Mouse (Mus musculus) brain, embryonic 14.5 days (tissue): ENCODE data around the gene Rpl5. TPM values are rescaled to one million over a fixed set of nuclear protein-coding genes. Genes with fewer than 3 reads are reported as not detected.

Source experiments
- DNase-seq: peaks from one replicate; pipeline ENCODE4 v3.0.0-alpha.2; 2011; ENCODE audit warnings: low read depth
- CTCF ChIP-seq: fragments of 200-500 bp; IDR thresholded peaks from 2 replicates; pipeline ENCODE4 v1.5.1; 2012; ENCODE audit warnings: inconsistent platforms, mild to moderate bottlenecking, moderate library complexity, borderline replicate concordance; ENCODE audit not compliant: insufficient read depth, insufficient read length; ENCODE audit errors: extremely low read depth
- POLR2A ChIP-seq: fragments of 200-500 bp; IDR thresholded peaks from 2 replicates; pipeline ENCODE4 v1.6.1; 2012; ENCODE audit warnings: mild to moderate bottlenecking, inconsistent platforms, borderline replicate concordance; ENCODE audit not compliant: poor library complexity, insufficient read depth, insufficient read length, severe bottlenecking; ENCODE audit errors: extremely low read depth
- polyA plus RNA-seq: library from polyadenylated mRNA; depleted of rRNA; stranded (reverse); fragments of >200 nt; gene quantifications from 2 replicates; pipeline ENCODE4 v1.2.3, GENCODE M21; 2012

Rpl5 gene
- polyA plus RNA-seq, 1 experiment, result 155 TPM

GRCm38 (mm10) chr5:107910084-107910616, 9.8 kb downstream of the Rpl5 start:
- DNase-seq, result no peak
- TF ChIP-seq CTCF, result no peak
- no peak for TF ChIP-seq POLR2A

- DNase-seq, result no peak
These were observed 10.7 kb downstream of the Rpl5 start for GRCm38 (mm10) chr5:107911012-107911411.

DNA sequence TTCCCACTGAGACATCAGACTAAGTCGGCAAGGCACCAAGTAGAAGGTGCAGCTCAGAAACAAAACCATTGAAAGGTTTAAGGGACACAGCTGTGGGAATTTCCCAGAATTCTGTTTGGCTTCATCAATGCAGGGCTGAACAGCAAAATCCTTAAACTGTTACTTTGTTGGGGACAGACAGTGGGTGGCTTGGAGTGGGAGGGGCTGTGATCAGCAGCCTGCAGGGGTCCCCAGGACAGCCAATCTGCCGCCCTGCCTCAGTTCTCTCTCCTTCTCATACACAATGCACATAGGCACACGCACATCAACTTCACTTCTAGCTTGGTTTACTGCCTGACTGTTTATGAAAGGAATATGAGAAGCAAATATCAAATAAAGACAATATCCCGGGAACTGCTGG, 15.0 kb downstream of the Rpl5 start:
- TF ChIP-seq CTCF (no peak), POLR2A (no peak)

More at GRCm38 (mm10) chr5:107911012-107911411, 10.7 kb downstream of the Rpl5 start:
- no peak for TF ChIP-seq CTCF
- no peak for TF ChIP-seq POLR2A

GRCm38 (mm10) chr5:107921400-107922252, 21.3 kb downstream of the Rpl5 start:
- peak; percentile 89 for DNase-seq
- TF ChIP-seq CTCF (0 out of 2 replicates have a peak, but pooled peaks have one; percentile 14), POLR2A (no peak)

More for the DNA sequence above, 15.0 kb downstream of the Rpl5 start:
- no peak for DNase-seq

DNA sequence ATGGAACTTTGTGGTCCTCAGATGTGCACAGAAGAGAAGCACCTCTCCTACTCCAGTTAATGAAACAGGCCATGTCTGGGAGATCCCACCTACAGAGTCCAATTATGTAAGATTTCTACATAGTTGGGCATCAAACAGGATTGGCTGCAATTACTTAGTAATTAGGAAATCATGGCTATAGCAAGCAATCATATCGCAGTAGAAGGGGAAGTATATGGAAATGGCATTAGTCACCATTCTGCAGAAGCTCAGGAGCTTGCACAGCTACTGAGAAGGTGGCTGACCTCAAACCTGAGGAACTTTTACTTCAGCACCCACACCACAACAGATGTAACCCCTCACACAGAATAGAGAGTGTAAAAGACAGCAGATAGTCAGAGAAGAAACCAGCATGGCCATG, 22.5 kb downstream of the Rpl5 start:
- TF ChIP-seq CTCF, result no peak
- no peak for TF ChIP-seq POLR2A
- DNase-seq, result no peak

GRCm38 (mm10) chr5:107924564-107924963, 24.3 kb downstream of the Rpl5 start:
- TF ChIP-seq CTCF (no peak), POLR2A (no peak)
- DNase-seq, result no peak

DNA sequence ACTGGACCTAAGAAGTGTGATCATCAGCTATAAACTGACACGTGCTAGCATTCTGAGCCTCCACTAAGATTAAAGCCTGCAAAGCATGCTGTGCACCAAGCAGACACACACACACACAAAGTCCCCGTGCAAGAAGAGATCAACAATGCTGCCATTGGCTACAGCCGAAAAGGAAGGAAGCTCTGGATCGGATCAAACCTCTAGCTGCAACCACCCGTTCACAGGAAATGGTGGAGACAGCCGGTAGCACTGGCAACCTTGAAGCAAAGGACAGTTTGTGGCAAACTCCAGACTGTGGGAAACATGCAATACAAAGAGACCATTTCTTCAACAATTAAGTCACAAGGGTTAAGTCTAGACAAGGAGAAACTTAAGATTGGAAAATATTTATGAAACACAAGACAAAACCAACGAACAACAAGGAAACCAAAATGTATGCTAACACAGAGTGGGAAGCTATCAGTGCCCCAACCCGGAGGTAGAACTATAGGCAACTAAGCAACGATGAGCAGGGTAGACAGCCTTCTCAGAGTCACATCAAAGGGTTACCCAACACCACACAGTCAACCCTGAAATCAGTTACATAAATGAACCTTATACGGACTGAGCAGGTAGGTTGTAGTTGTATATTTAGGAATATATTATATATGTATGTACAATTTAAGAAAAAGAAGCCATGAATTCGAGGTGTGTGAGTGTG, 26.4 kb downstream of the Rpl5 start:
- TF ChIP-seq POLR2A (no peak), CTCF (no peak)
- DNase-seq, result no peak

- no peak for DNase-seq
- no peak for TF ChIP-seq CTCF
- no peak for TF ChIP-seq POLR2A
These were observed 32.3 kb downstream of the Rpl5 start for GRCm38 (mm10) chr5:107932556-107932955.

DNA sequence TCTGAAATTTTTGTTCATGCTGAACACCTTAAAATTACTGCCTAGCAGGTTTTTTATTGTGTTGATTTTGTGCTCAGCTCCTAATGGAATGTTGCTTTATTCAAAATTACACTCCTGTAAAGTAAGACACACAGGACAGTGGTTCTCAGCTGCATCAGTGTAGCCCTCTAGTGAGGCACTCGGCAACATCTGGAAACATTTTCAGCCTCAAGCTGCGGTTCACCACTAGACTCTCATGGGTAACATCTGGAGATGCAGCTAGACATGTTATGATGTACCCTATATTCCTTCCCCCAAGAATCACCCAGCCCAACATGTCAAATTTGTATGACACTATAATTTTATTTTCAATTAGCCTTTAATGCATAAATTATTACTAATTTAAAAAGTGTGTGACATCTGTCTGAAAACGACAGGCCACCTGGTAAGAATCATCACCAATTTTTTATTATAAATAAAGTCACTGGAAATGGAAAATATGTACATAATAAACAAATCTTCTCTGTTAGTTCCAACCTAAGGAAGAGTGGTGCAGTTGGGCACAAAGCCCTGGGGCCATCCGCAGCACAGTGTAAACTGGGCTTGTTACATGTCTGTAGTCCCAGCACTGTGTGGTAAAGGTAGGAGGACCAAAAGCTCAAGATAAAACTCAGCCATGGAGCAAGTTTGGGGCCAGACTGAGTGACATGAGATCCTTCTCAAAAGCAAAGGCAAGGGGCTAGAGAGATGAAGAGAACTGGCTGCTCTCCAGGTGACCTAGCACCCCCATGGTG, 33.1 kb downstream of the Rpl5 start:
- no peak for TF ChIP-seq CTCF

DNA sequence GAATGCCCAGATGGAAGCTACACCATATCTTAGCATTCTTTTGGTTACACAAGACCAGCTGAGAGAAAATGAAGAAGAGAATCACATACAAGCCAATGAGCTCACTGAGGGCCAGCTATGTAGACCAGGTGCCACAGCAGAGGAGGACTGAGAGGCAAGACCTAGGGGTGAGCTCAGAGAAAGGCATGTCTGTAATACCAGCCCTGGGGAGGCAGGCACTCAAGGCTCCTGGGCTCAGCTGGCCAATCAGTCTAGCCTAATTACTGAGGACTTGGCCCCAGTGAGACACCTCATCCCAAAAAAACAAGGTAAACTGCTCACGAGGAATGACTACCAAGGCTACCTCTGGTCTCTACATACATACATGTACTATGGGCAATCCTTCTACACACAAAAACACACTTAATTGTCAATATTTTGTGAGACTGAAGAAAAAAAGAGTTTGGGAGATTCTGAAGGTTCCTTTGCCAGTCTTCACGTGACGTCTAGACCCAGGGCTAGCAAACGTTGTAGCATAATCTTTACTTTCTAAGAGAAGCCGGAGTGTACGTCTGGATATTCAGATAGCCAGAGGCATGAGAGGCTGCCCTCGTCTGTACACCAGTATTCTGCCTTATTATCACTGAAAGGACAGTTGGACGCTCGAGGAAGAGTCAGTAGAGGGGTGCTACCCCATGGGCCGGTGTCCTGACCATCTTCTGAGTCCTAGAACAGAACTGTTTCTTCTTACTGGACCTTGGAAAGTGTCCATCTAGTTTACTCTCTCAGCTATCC, 34.7 kb downstream of the Rpl5 start:
- no peak for DNase-seq
- TF ChIP-seq CTCF (no peak), POLR2A (no peak)

More for the DNA sequence above, 33.1 kb downstream of the Rpl5 start:
- no peak for DNase-seq
